Mouse (Mus musculus) forebrain, embryonic 16.5 days (tissue): ENCODE data around the gene F8. TPM values are rescaled to one million over a fixed set of nuclear protein-coding genes. Genes with fewer than 3 reads are reported as not detected.
"Not testable (repeated sequence)": the region's sequence is repeated elsewhere in the genome, so short reads cannot be mapped to it uniquely, and the experiment has no call there.

Experiments used
- ATAC-seq: fragments of 200-750 bp; cut with Nextera tagmentation; 2 replicates; pipeline ENCODE4 v1.8.0; 2017; ENCODE audit warnings: mild to moderate bottlenecking, moderate library complexity
- H3K27ac ChIP-seq: fragments of 300-500 bp; sonication (generic); 2 replicates; pipeline ENCODE4 v1.5.1; 2014; ENCODE audit warnings: low read length, control low read depth
- H3K27me3 ChIP-seq: fragments of 300-500 bp; sonication (generic); replicated peaks from 2 replicates; pipeline ENCODE4 v1.6.1; 2014; ENCODE audit warnings: low read length; ENCODE audit not compliant: control insufficient read depth, insufficient read depth
- H3K36me3 ChIP-seq: fragments of 300-500 bp; sonication (generic); 2 replicates; pipeline ENCODE4 v1.6.1; 2014; ENCODE audit not compliant: control insufficient read depth, insufficient read depth
- H3K4me1 ChIP-seq: fragments of 300-500 bp; sonication (generic); replicated peaks from 2 replicates; pipeline ENCODE4 v1.6.1; 2014; ENCODE audit warnings: low read length; ENCODE audit not compliant: control insufficient read depth, insufficient read depth
- H3K4me2 ChIP-seq: fragments of 300-500 bp; sonication (generic); 2 replicates; pipeline ENCODE4 v1.6.1; 2014; ENCODE audit warnings: mild to moderate bottlenecking, low read length, control low read depth
- H3K4me3 ChIP-seq: fragments of 300-500 bp; sonication (generic); replicated peaks from 2 replicates; pipeline ENCODE4 v1.5.1; 2014; ENCODE audit warnings: mild to moderate bottlenecking, low read length, control low read depth
- H3K9ac ChIP-seq: fragments of 300-500 bp; sonication (generic); replicated peaks from 2 replicates; pipeline ENCODE4 v1.6.1; 2014; ENCODE audit warnings: low read depth, low read length, control low read depth
- H3K9me3 ChIP-seq: fragments of 300-500 bp; sonication (generic); 2 replicates; pipeline ENCODE4 v1.6.1; 2016; ENCODE audit warnings: low read length; ENCODE audit not compliant: control insufficient read depth
- WGBS: fragments of 180-500 bp; shearing (Covaris S2); extraction: QIAGEN DNeasy Blood & Tissue Kit; methylation state at CpG from one replicate; pipeline ENCODE4 v1.1.7; 2014; 5-methylcytosine and 5-hydroxymethylcytosine counted together
- polyA plus RNA-seq: library from polyadenylated mRNA; unstranded; fragments of >200 nt; fragmentation: Nextera tagmentation; extraction: Ambion mirVana; gene quantifications from 2 replicates; pipeline ENCODE4 v1.2.1, GENCODE M21; 2015

Gene F8
- polyA plus RNA-seq, 1 experiment from 2014 or later = 0.29 TPM

GRCm38 (mm10) chrX:75150304-75150703, 232.1 kb downstream of the F8 start:
- Histone ChIP-seq H3K36me3 (no peaks in the 10 kb centered on the region), H3K27ac (no peak overlapping the region), H3K4me3 (no peak overlapping the region), H3K4me2 (no peak overlapping the region), H3K27me3 (no peaks in the 10 kb centered on the region), H3K9me3 (no peaks in the 10 kb centered on the region), H3K9ac (no peak overlapping the region), H3K4me1 (no peaks in the 10 kb centered on the region)
- WGBS = 87% methylated on average over 2 of the region's 2 CpGs
- no peak for ATAC-seq

GRCm38 (mm10) chrX:75148414-75148813, 234.0 kb downstream of the F8 start:
- Histone ChIP-seq H3K27ac (no peak overlapping the region), H3K9me3 (no peaks in the 10 kb centered on the region), H3K9ac (no peak overlapping the region), H3K4me3 (no peak overlapping the region), H3K4me1 (no peaks in the 10 kb centered on the region), H3K4me2 (no peak overlapping the region), H3K27me3 (no peaks in the 10 kb centered on the region), H3K36me3 (no peaks in the 10 kb centered on the region)
- 82% methylated on average over 4 of the region's 4 CpGs for WGBS
- ATAC-seq = no peak

DNA sequence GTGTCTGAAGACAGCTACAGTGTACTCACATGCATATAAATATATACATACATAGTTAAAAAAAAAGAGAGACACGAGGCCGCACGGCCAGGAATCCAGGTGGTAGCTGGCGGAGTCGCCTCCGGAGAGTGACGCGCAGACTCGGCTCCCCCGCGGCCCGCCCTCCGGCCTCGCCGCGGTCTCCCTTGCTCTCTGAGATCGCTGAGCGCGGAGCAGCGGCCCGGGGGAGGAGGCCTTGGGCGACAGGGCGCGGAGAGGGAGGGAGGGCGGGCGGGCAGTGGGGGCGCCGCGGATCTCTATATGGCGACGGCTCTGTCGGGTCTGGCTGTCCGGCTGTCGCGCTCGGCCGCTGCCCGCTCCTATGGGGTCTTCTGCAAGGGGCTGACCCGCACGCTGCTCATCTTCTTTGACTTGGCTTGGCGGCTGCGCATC, 239.3 kb downstream of the F8 start:
- H3K9me3 ChIP-seq, H3K36me3 ChIP-seq, H3K27ac ChIP-seq, H3K27me3 ChIP-seq, H3K4me1 ChIP-seq: not testable (repeated sequence)
- peak; percentile 50; the same call in 1 of the 2 replicates for ATAC-seq
- WGBS = 34% methylated on average over 16 of the region's 42 CpGs
- Histone ChIP-seq H3K9ac (peak overlapping the region; percentile 39; the same call in 1 of the 2 replicates), H3K4me3 (peak overlapping the region; percentile 38), H3K4me2 (peak overlapping the region; percentile 57)

GRCm38 (mm10) chrX:75138182-75138581, 244.2 kb downstream of the F8 start:
- Histone ChIP-seq H3K4me1 (no peaks in the 10 kb centered on the region), H3K27ac (no peak overlapping the region), H3K9me3 (no peaks in the 10 kb centered on the region), H3K4me2 (no peak overlapping the region), H3K27me3 (no peaks in the 10 kb centered on the region), H3K9ac (no peak overlapping the region), H3K36me3 (no peaks in the 10 kb centered on the region), H3K4me3 (no peak overlapping the region)
- no peak for ATAC-seq
- 94% methylated on average over 2 of the region's 2 CpGs for WGBS

DNA sequence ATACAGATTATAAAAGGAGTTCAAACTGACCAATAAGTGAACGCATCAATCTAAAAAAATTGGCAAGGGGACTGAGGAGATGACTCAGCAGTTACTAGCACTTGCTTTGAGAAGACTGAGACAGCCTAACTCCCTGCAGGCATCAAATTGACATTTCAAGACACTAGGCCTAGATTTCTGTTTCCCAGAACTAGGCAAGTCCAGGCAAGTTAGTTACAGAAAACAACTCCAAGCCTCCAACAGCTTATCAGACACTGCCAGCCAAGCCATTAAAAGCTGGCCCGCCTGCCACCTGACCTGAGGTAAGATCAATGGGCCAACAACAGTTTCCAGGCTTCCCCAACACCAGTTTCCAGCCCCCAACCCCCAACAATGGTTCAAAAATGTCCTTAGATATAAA, 244.7 kb downstream of the F8 start:
- H3K4me2 ChIP-seq = no peak overlapping the region

GRCm38 (mm10) chrX:75136938-75137337, 245.5 kb downstream of the F8 start:
- no peak overlapping the region for H3K4me3 ChIP-seq
- no peak overlapping the region for H3K4me2 ChIP-seq
- H3K4me1 ChIP-seq = no peaks in the 10 kb centered on the region
- no peak overlapping the region for H3K27ac ChIP-seq
- no peak for ATAC-seq
- H3K9me3 ChIP-seq = no peaks in the 10 kb centered on the region
- no peaks in the 10 kb centered on the region for H3K27me3 ChIP-seq
- no peaks in the 10 kb centered on the region for H3K36me3 ChIP-seq
- no peak overlapping the region for H3K9ac ChIP-seq

More for the DNA sequence above, 244.7 kb downstream of the F8 start:
- Histone ChIP-seq H3K4me3 (no peak overlapping the region), H3K27ac (no peak overlapping the region), H3K9me3 (no peaks in the 10 kb centered on the region), H3K27me3 (no peaks in the 10 kb centered on the region), H3K4me1 (no peaks in the 10 kb centered on the region), H3K36me3 (no peaks in the 10 kb centered on the region), H3K9ac (no peak overlapping the region)
- 72% methylated on average over 2 of the region's 2 CpGs for WGBS
- ATAC-seq = no peak

DNA sequence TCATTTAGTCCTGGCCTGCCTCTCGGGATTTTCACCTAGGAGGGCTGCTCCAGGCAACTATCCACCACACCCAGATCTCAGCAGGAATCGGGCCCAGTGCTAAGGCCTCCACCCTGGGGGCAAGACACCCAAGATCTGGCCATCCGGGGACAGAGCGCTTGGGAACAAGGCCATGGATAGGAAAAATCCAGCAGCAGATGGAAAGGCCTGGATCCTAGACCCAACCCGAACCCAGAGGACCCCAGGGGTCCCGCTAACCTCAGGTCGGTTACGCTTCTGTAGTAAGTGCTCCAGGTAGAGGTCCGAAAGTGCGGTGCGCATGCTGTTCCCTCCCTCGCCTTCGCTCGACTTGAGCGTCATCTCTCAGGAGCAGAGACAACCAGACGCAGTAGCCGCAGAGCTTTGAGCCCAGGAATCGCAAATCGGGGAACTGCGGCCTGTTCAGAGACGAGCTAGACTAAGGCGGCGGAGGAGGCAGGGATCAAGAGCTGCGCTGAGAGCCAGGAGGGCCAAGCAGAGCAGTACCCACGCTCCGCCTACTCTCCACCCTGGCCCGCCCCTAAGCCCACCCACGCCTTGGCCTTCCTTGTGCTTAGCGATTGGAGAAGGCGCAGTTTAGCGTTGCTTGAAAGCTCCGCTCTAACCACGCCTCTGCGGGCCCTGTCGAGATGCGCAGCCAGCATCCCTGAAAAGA, 251.8 kb downstream of the F8 start, which contains the start of gene Mpp1:
Gene Mpp1, minus strand, starts transcription at position 550 of the 694 bp plus-strand sequence.
- Histone ChIP-seq H3K4me3 (peak within 1 kb of the TSS; percentile 53), H3K9ac (peak within 1 kb of the TSS; percentile 64), H3K9me3 (no peaks in the 10 kb centered on the region), H3K36me3 (no peaks in the 10 kb centered on the region), H3K27me3 (no peaks in the 10 kb centered on the region), H3K27ac (no peak within 1 kb of the TSS), H3K4me1 (no peaks in the 10 kb centered on the region), H3K4me2 (peak within 1 kb of the TSS; percentile 66)
- peak; percentile 100 for ATAC-seq
- 23% methylated on average over 36 of the region's 36 CpGs for WGBS

DNA sequence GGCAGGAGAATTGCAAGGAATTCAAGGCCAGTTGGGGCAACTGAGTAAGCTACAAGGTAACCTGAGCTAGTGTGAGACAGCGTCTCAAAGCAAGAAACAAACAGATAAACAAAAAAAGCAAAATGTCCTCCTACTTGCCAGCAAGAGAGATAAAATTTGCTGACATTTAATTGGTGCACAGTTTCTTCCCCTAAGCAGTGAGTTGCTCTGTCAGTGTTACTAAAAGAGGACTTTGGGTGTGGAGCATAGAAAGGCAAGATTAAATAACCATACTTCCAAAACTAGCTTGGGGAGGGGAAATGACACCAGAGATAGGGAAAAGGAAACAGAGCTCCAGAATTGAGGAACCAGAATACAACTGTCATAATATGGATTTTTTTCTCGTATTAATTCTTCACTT, 252.9 kb downstream of the F8 start:
- WGBS = 75% methylated on average over 2 of the region's 2 CpGs
- H3K27me3 ChIP-seq = no peaks in the 10 kb centered on the region
- H3K9me3 ChIP-seq = no peaks in the 10 kb centered on the region
- no peaks in the 10 kb centered on the region for H3K36me3 ChIP-seq
- H3K4me1 ChIP-seq = no peaks in the 10 kb centered on the region
- H3K4me2 ChIP-seq = no peak overlapping the region
- no peak for ATAC-seq
- no peak overlapping the region for H3K27ac ChIP-seq
- H3K9ac ChIP-seq = no peak overlapping the region
- no peak overlapping the region for H3K4me3 ChIP-seq

DNA sequence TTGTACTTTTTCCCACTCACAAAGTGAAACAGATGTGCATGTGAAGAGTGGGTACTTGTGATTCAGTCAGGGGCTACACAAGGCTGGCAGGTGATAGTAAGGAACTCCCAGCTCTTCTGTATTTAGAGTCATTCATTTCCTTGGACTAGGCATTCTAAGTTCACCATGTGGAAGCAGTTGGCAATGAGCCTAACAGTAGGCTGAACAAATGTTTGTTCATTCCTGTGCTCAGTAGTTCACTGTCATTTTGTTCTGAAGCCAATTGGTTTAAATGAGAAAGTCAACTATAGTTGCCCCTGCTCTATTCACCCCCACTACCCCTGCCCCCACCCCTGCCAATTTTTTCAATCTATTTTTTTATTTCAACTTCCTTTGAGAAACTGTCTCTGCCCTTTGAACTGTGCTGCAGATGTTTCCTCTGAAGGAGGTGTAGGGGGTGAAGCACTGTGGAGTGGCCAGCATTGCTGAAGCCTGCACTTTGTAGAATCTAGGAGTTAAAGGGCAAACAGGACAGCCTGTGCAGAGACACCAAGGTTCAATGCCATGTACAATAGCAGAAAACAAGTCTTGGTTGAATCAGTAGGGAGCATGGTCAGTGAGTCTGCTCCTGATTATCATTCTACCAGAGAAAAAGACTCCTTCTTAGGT, 254.0 kb downstream of the F8 start:
- Histone ChIP-seq H3K9me3 (no peaks in the 10 kb centered on the region), H3K4me2 (no peak overlapping the region), H3K4me1 (no peaks in the 10 kb centered on the region), H3K27me3 (no peaks in the 10 kb centered on the region), H3K36me3 (no peaks in the 10 kb centered on the region), H3K9ac (no peak overlapping the region), H3K4me3 (no peak overlapping the region), H3K27ac (no peak overlapping the region)
- no peak for ATAC-seq
